Mouse (Mus musculus) liver, adult 2 months (tissue): ENCODE data around the gene Trim40.

Experiments
- CTCF ChIP-seq: fragments of 200-500 bp; IDR thresholded peaks from 2 replicates; pipeline ENCODE4 v1.5.1; 2011; ENCODE audit warnings: low read depth, low read length, control low read depth
- POLR2A ChIP-seq: fragments of 200-500 bp; IDR thresholded peaks from 2 replicates; pipeline ENCODE4 v1.6.1; 2011; ENCODE audit warnings: low read length, control low read depth; ENCODE audit not compliant: insufficient read depth; ENCODE audit errors: extremely low read depth

DNA sequence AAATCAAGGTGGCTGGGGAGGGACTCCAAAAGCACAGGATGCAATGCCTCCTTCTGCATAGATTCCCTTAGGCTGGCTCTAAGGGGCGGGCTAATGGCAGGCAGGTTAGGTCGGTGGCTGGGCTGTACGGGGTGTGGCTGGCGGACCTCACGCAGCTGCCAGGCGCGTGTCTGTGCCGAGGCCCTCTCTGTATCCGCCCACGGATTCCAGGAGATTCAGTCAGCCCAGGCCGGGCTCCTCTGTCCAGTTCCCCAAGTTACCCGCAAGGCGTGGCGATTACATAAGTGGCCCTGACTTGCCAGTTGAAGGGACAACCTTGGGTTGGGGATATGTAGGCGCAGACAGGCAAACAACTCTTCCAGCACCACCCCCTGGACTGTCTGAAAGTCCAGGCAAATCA is 30.3 kb upstream of the Trim40 start:
- TF ChIP-seq POLR2A (no peak), CTCF (no peak)
